Mouse (Mus musculus): Measurements from ENCODE around the gene Cisd3. TPM values are rescaled to one million over a fixed set of nuclear protein-coding genes. Genes with fewer than 3 reads are reported as not detected.
A peak's percentile ranks its signal among the peaks of the same experiment; 100 is the strongest.

Cisd3 gene
- polyA plus RNA-seq, 1 experiment from 2014 or later, result 20.5 TPM

GRCm38 (mm10) chr11:97678301-97678700 lies 7.3 kb upstream of the Cisd3 start:
- peak overlapping the region; percentile 75 for H3K27ac ChIP-seq (replicated peaks)
- peak overlapping the region; percentile 27 for H3K4me3 ChIP-seq
- peaks cover 4% of the 10 kb centered on the region; the same call in 1 of the 2 replicates for H3K27me3 ChIP-seq (ENCODE audit: low read depth, poor library complexity, severe bottlenecking)
- 69% methylated on average over 15 of the region's 15 CpGs for WGBS
- H3K4me1 ChIP-seq, result peaks cover 44% of the 10 kb centered on the region
- no peaks in the 10 kb centered on the region for H3K9me3 ChIP-seq (replicated peaks)
- DNase-seq (ENCODE audit: low spot score), result no peak
- H3K36me3 ChIP-seq, result peaks cover 95% of the 10 kb centered on the region

- Histone ChIP-seq H3K4me3 (no peak overlapping the region), H3K36me3 (peaks cover 83% of the 10 kb centered on the region), H3K9me3 (replicated peaks) (no peaks in the 10 kb centered on the region), H3K27me3 (ENCODE audit: low read depth, poor library complexity, severe bottlenecking) (no peaks in the 10 kb centered on the region; the same call in 1 of the 2 replicates), H3K4me1 (peaks cover 58% of the 10 kb centered on the region), H3K27ac (replicated peaks) (no peak overlapping the region)
- WGBS, result 90% methylated on average over 12 of the region's 12 CpGs
- DNase-seq (ENCODE audit: low spot score), result no peak
Measured at GRCm38 (mm10) chr11:97680430-97680829, 5.2 kb upstream of the Cisd3 start.

GRCm38 (mm10) chr11:97682504-97683055 lies 3.0 kb upstream of the Cisd3 start:
- H3K27ac ChIP-seq (replicated peaks), result no peak overlapping the region
- no peaks in the 10 kb centered on the region for H3K27me3 ChIP-seq (ENCODE audit: low read depth, poor library complexity, severe bottlenecking)
- no peak overlapping the region for H3K4me3 ChIP-seq
- 86% methylated on average over 6 of the region's 6 CpGs for WGBS
- H3K4me1 ChIP-seq, result peaks cover 53% of the 10 kb centered on the region
- H3K9me3 ChIP-seq (replicated peaks), result no peaks in the 10 kb centered on the region
- peaks cover 66% of the 10 kb centered on the region for H3K36me3 ChIP-seq
- DNase-seq (ENCODE audit: low spot score), result no peak

- H3K36me3 ChIP-seq, result peaks cover 66% of the 10 kb centered on the region
- 79% methylated on average over 6 of the region's 6 CpGs for WGBS
- H3K27ac ChIP-seq (replicated peaks), result no peak overlapping the region
- H3K4me3 ChIP-seq, result peak overlapping the region; percentile 20; the same call in 1 of the 2 replicates
- peaks cover 37% of the 10 kb centered on the region for H3K4me1 ChIP-seq
- DNase-seq (ENCODE audit: low spot score), result no peak
- no peaks in the 10 kb centered on the region for H3K27me3 ChIP-seq (ENCODE audit: low read depth, poor library complexity, severe bottlenecking)
- H3K9me3 ChIP-seq (replicated peaks), result no peaks in the 10 kb centered on the region
Measured at GRCm38 (mm10) chr11:97684063-97684680, 1.5 kb upstream of the Cisd3 start.

- Histone ChIP-seq H3K4me3 (peak overlapping the region; percentile 47; the same call in 1 of the 2 replicates), H3K4me1 (peaks cover 37% of the 10 kb centered on the region), H3K36me3 (peaks cover 64% of the 10 kb centered on the region), H3K27me3 (ENCODE audit: low read depth, poor library complexity, severe bottlenecking) (no peaks in the 10 kb centered on the region), H3K27ac (replicated peaks) (peak overlapping the region; percentile 71; the same call in 1 of the 2 replicates), H3K9me3 (replicated peaks) (no peaks in the 10 kb centered on the region)
- WGBS, result 42% methylated on average over 7 of the region's 7 CpGs
- no peak for DNase-seq (ENCODE audit: low spot score)
Measured at GRCm38 (mm10) chr11:97684766-97685165, 860 bp upstream of the Cisd3 start.

- Histone ChIP-seq H3K27ac (replicated peaks) (0 out of 2 replicates have a peak overlapping the region, but pooled peaks have one; percentile 47), H3K36me3 (peaks cover 65% of the 10 kb centered on the region), H3K27me3 (ENCODE audit: low read depth, poor library complexity, severe bottlenecking) (no peaks in the 10 kb centered on the region), H3K4me1 (peaks cover 35% of the 10 kb centered on the region), H3K9me3 (replicated peaks) (no peaks in the 10 kb centered on the region), H3K4me3 (peak overlapping the region; percentile 47)
- 72% methylated on average over 11 of the region's 11 CpGs for WGBS
- no peak for DNase-seq (ENCODE audit: low spot score)
Measured at GRCm38 (mm10) chr11:97686322-97686908, 789 bp downstream of the Cisd3 start.

- H3K4me3 ChIP-seq, result no peak overlapping the region
- peaks cover 65% of the 10 kb centered on the region for H3K36me3 ChIP-seq
- 96% methylated on average over 3 of the region's 3 CpGs for WGBS
Measured at GRCm38 (mm10) chr11:97687061-97687460, 1.4 kb downstream of the Cisd3 start.

GRCm38 (mm10) chr11:97689861-97690260 lies 4.2 kb downstream of the Cisd3 start:
- Histone ChIP-seq H3K27ac (replicated peaks) (no peak overlapping the region), H3K27me3 (ENCODE audit: low read depth, poor library complexity, severe bottlenecking) (no peaks in the 10 kb centered on the region), H3K4me3 (peak overlapping the region; percentile 12; the same call in 1 of the 2 replicates), H3K4me1 (peaks cover 33% of the 10 kb centered on the region), H3K36me3 (peaks cover 71% of the 10 kb centered on the region), H3K9me3 (replicated peaks) (no peaks in the 10 kb centered on the region)
- DNase-seq (ENCODE audit: low spot score), result peak; percentile 81
- WGBS, result 38% methylated on average over 10 of the region's 10 CpGs

More at GRCm38 (mm10) chr11:97687061-97687460, 1.4 kb downstream of the Cisd3 start:
- DNase-seq (ENCODE audit: low spot score), result no peak
- peaks cover 32% of the 10 kb centered on the region for H3K4me1 ChIP-seq
- no peak overlapping the region for H3K27ac ChIP-seq (replicated peaks)
- no peaks in the 10 kb centered on the region for H3K27me3 ChIP-seq (ENCODE audit: low read depth, poor library complexity, severe bottlenecking)
- H3K9me3 ChIP-seq (replicated peaks), result no peaks in the 10 kb centered on the region

- no peaks in the 10 kb centered on the region for H3K27me3 ChIP-seq (ENCODE audit: low read depth, poor library complexity, severe bottlenecking)
- H3K4me3 ChIP-seq, result 0 out of 2 replicates have a peak overlapping the region, but pooled peaks have one; percentile 90
- DNase-seq (ENCODE audit: low spot score), result no peak
- 93% methylated on average over 4 of the region's 4 CpGs for WGBS
- no peak overlapping the region for H3K27ac ChIP-seq (replicated peaks)
- H3K36me3 ChIP-seq, result peaks cover 57% of the 10 kb centered on the region
- H3K9me3 ChIP-seq (replicated peaks), result no peaks in the 10 kb centered on the region
- H3K4me1 ChIP-seq, result peaks cover 51% of the 10 kb centered on the region
Measured at GRCm38 (mm10) chr11:97694435-97694834, 8.8 kb downstream of the Cisd3 start.

- no peaks in the 10 kb centered on the region for H3K27me3 ChIP-seq (ENCODE audit: low read depth, poor library complexity, severe bottlenecking)
- no peaks in the 10 kb centered on the region for H3K9me3 ChIP-seq (replicated peaks)
- no peak for DNase-seq (ENCODE audit: low spot score)
- H3K27ac ChIP-seq (replicated peaks), result peak overlapping the region; percentile 53; the same call in 1 of the 2 replicates
- H3K36me3 ChIP-seq, result peaks cover 52% of the 10 kb centered on the region
- peaks cover 53% of the 10 kb centered on the region for H3K4me1 ChIP-seq
- WGBS, result 66% methylated on average over 17 of the region's 17 CpGs
- H3K4me3 ChIP-seq, result peak overlapping the region; percentile 90
Measured at GRCm38 (mm10) chr11:97694921-97695711, 9.5 kb downstream of the Cisd3 start.

GRCm38 (mm10) chr11:97695712-97696401 lies 10.2 kb downstream of the Cisd3 start:
- peak overlapping the region; percentile 90 for H3K4me3 ChIP-seq
- H3K4me1 ChIP-seq, result peaks cover 58% of the 10 kb centered on the region
- DNase-seq (ENCODE audit: low spot score), result no peak
- 31% methylated on average over 9 of the region's 9 CpGs for WGBS
- H3K27me3 ChIP-seq (ENCODE audit: low read depth, poor library complexity, severe bottlenecking), result no peaks in the 10 kb centered on the region
- peak overlapping the region; percentile 53; the same call in 1 of the 2 replicates for H3K27ac ChIP-seq (replicated peaks)
- peaks cover 45% of the 10 kb centered on the region for H3K36me3 ChIP-seq
- no peaks in the 10 kb centered on the region for H3K9me3 ChIP-seq (replicated peaks)

- Histone ChIP-seq H3K27ac (replicated peaks) (no peak overlapping the region), H3K9me3 (replicated peaks) (no peaks in the 10 kb centered on the region), H3K36me3 (peaks cover 36% of the 10 kb centered on the region), H3K4me3 (peak overlapping the region; percentile 90), H3K4me1 (peaks cover 66% of the 10 kb centered on the region), H3K27me3 (ENCODE audit: low read depth, poor library complexity, severe bottlenecking) (0 out of 2 replicates have a peak, but pooled peaks cover 5% of the 10 kb centered on the region)
- no peak for DNase-seq (ENCODE audit: low spot score)
- 77% methylated on average over 8 of the region's 8 CpGs for WGBS
Measured at GRCm38 (mm10) chr11:97696669-97697068, 11.0 kb downstream of the Cisd3 start.

All from midbrain, embryonic 10.5 days (tissue).